Mouse (Mus musculus) heart, embryonic 13.5 days (tissue): ENCODE data around the gene Iqgap2. TPM values are rescaled to one million over a fixed set of nuclear protein-coding genes. Genes with fewer than 3 reads are reported as not detected.

ENCODE experiments used
- ATAC-seq: fragments of 200-750 bp; cut with Nextera tagmentation; 2 replicates; pipeline ENCODE4 v1.8.0; 2017; ENCODE audit warnings: moderate TSS enrichment; ENCODE audit not compliant: insufficient number of reproducible peaks, low FRiP score, low TSS enrichment; ENCODE audit errors: extremely low read depth
- H3K27ac ChIP-seq: fragments of 300-500 bp; sonication (generic); replicated peaks from 2 replicates; pipeline ENCODE4 v1.5.1; 2015; ENCODE audit warnings: moderate library complexity, mild to moderate bottlenecking, inconsistent platforms
- H3K27me3 ChIP-seq: fragments of 300-500 bp; sonication (generic); replicated peaks from 2 replicates; pipeline ENCODE4 v1.6.1; 2015; ENCODE audit warnings: mild to moderate bottlenecking, inconsistent platforms
- H3K36me3 ChIP-seq: fragments of 300-500 bp; sonication (generic); 2 replicates; pipeline ENCODE4 v1.6.1; 2015; ENCODE audit warnings: mild to moderate bottlenecking, inconsistent platforms
- H3K4me1 ChIP-seq: fragments of 300-500 bp; sonication (generic); 2 replicates; pipeline ENCODE4 v1.6.1; 2015; ENCODE audit warnings: inconsistent platforms
- H3K4me2 ChIP-seq: fragments of 300-500 bp; sonication (generic); 2 replicates; pipeline ENCODE4 v1.6.1; 2015; ENCODE audit warnings: inconsistent platforms, mild to moderate bottlenecking, moderate library complexity
- H3K4me3 ChIP-seq: fragments of 300-500 bp; sonication (generic); 2 replicates; pipeline ENCODE4 v1.5.1; 2015; ENCODE audit warnings: moderate library complexity, mild to moderate bottlenecking, inconsistent platforms
- H3K9ac ChIP-seq: fragments of 300-500 bp; sonication (generic); 2 replicates; pipeline ENCODE4 v1.6.1; 2015; ENCODE audit warnings: inconsistent platforms, mild to moderate bottlenecking, moderate library complexity
- H3K9me3 ChIP-seq: fragments of 300-500 bp; sonication (generic); 2 replicates; pipeline ENCODE4 v1.6.1; 2016; ENCODE audit warnings: inconsistent platforms
- WGBS: fragments of 180-500 bp; shearing (Covaris S2); methylation state at CpG from one replicate; pipeline ENCODE4 v1.1.7; 2015; ENCODE audit warnings: mixed read lengths; 5-methylcytosine and 5-hydroxymethylcytosine counted together
- polyA plus RNA-seq: library from polyadenylated mRNA; unstranded; fragments of >200 nt; fragmentation: Nextera tagmentation; extraction: Ambion mirVana; gene quantifications from 2 replicates; pipeline ENCODE4 v1.2.1, GENCODE M21; 2015

Gene Iqgap2
- polyA plus RNA-seq, 1 experiment from 2014 or later, result 3.6 TPM

DNA sequence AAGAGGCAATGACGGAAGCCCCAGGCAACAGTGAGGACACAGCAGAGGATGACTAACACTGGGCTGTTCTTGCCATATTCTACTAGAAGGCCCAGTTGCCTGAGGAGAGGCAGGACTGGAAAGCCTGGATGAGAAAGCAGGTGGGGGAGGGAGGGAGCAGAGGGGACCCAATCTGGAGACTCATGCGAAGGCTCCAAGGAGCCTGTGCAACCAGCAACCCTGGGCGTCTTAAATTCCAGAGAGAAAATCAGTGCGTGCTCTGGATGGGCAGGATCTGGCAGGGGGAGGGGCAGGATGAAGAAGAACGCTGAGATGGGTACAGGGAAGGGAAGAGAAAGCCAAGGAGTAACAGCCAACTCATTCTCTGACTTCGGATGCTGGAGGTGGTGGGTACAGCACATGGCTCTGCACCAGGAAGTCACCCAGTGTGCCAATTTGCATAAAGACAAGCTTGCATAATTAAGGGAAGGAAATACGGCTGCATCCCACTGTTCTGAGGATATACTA lies 42.2 kb downstream of the Iqgap2 start:
- no peak overlapping the region for H3K4me2 ChIP-seq
- 57% methylated on average over 7 of the region's 7 CpGs for WGBS

DNA sequence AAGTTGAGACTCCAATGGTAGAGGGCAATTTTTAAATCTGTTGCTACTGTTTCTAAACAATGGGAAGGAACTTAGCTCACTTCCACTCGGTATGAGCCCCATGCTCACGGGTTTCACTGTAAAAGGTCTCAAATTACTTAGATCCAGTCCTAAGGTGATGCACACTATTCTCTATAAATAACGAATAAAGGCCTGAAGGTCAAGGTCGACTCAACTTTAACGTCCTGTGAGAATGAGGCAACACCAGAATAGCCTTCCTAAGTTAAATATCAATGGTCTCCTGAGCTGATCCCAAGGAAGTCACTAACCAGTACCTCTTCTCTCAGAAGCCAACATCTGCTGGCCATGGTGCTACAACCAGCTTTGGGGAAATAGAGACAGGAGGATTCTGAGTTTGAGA lies 45.4 kb downstream of the Iqgap2 start:
- Histone ChIP-seq H3K27me3 (no peaks in the 10 kb centered on the region), H3K27ac (no peak overlapping the region), H3K9ac (no peak overlapping the region), H3K4me3 (no peak overlapping the region), H3K4me2 (no peak overlapping the region), H3K4me1 (peaks cover 6% of the 10 kb centered on the region), H3K36me3 (no peaks in the 10 kb centered on the region), H3K9me3 (no peaks in the 10 kb centered on the region)
- 66% methylated on average over 5 of the region's 5 CpGs for WGBS
- no peak for ATAC-seq

More for the DNA sequence above, 42.2 kb downstream of the Iqgap2 start:
- no peak for ATAC-seq
- no peak overlapping the region for H3K9ac ChIP-seq
- H3K9me3 ChIP-seq, result no peaks in the 10 kb centered on the region
- H3K27ac ChIP-seq, result no peak overlapping the region
- no peak overlapping the region for H3K4me3 ChIP-seq
- no peaks in the 10 kb centered on the region; the same call in 1 of the 2 replicates for H3K4me1 ChIP-seq
- H3K36me3 ChIP-seq, result no peaks in the 10 kb centered on the region
- no peaks in the 10 kb centered on the region for H3K27me3 ChIP-seq

DNA sequence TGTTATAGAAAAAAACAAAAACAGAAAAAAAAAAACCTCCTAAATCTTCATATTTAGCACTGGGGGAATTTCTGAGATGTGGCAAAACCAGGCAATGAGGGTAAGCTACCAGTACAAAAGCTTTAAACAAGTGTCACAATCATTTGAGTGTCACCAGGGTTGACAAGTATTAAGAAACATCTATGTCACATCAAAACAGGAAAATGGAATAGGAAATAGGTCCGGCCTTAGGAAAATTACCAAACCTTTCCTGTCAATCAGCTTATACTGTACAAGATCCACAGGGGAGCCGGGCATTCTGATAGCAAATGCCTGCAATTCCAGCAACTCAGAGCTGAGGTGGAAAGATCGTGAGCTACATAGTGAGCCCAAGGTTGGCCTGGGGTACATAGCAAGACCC lies 46.8 kb downstream of the Iqgap2 start:
- H3K36me3 ChIP-seq, result no peaks in the 10 kb centered on the region
- H3K4me3 ChIP-seq, result no peak overlapping the region
- H3K9ac ChIP-seq, result no peak overlapping the region
- no peak overlapping the region for H3K4me2 ChIP-seq
- 47% methylated on average over 3 of the region's 3 CpGs for WGBS
- H3K9me3 ChIP-seq, result no peaks in the 10 kb centered on the region
- peaks cover 6% of the 10 kb centered on the region for H3K4me1 ChIP-seq
- H3K27ac ChIP-seq, result no peak overlapping the region
- ATAC-seq, result no peak
- no peaks in the 10 kb centered on the region for H3K27me3 ChIP-seq

DNA sequence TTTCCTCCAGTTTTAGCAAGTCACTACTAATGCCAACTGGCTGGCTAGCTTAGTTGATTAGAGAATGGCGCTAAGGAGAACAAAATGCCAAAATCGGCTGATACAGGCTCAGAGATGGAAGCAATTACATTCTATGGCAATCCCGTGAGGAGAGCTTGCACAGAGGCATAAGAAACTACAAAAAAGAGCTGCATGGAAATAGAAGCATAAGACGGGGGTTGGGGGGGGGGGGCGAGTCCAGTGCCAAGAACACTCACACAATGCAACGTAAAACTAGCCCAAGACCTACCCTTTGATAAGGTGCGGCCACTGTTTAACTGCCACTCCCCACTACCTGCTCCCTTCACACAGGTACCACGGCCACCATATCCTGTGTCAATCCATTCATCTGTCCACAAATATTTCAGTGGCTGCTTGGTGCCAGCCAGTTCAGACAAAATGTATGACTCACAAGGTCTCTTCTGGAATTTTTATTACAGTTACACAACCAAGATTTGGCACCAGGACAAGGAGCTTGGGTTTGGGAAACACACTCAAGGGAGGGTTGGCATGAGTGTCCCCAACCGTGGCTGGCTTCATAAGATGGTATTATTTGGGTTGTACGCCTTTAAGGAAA lies 48.2 kb downstream of the Iqgap2 start:
- WGBS, result 85% methylated on average over 10 of the region's 10 CpGs
- Histone ChIP-seq H3K9me3 (no peaks in the 10 kb centered on the region), H3K9ac (no peak overlapping the region), H3K27ac (no peak overlapping the region), H3K36me3 (no peaks in the 10 kb centered on the region), H3K4me1 (peaks cover 6% of the 10 kb centered on the region), H3K4me3 (no peak overlapping the region), H3K27me3 (no peaks in the 10 kb centered on the region), H3K4me2 (no peak overlapping the region)
- ATAC-seq, result no peak

DNA sequence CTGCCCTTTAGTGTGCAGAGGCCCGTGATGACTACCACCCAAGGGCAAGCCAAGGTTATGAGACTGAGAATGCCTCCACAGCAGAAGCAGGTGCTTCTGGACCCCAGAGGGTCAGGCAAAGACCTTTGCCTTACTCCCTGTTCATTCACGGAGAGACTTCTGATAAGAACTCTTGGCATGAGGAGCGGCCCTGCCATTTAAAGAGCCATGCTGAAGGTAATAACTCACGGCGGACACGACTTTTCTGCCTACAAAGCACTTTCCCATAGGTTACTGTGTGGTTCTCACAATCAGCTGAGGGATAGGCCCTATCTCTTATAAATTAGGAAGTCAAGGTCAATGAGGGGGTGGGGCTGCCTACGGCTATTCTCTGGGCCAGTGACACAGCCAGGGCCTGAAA lies 48.9 kb downstream of the Iqgap2 start:
- H3K4me2 ChIP-seq, result no peak overlapping the region
- H3K4me3 ChIP-seq, result no peak overlapping the region
- no peak overlapping the region for H3K9ac ChIP-seq
- no peak overlapping the region for H3K27ac ChIP-seq
- no peaks in the 10 kb centered on the region for H3K9me3 ChIP-seq
- H3K36me3 ChIP-seq, result no peaks in the 10 kb centered on the region
- no peaks in the 10 kb centered on the region for H3K27me3 ChIP-seq
- H3K4me1 ChIP-seq, result peaks cover 6% of the 10 kb centered on the region
- 49% methylated on average over 7 of the region's 7 CpGs for WGBS
- no peak for ATAC-seq

DNA sequence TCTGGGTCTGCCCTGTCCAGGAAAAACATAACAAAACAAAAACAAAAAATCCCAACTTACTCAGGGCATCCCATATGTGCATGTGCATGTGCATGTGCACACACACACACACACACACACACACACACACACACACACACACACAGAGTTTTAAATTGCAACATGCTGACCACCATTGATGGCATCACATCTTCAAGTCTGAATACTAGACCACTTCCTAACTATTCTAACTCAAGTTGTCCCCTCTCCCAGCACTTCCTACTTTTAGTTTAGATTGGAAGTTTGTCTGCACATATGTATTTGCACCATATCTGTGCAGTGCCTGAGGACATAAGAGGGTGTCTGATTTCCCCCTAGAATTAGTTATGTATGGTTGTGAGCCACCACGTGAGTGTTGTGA lies 49.8 kb downstream of the Iqgap2 start:
- no peak overlapping the region for H3K4me2 ChIP-seq
- H3K4me1 ChIP-seq, result peaks cover 6% of the 10 kb centered on the region
- no peaks in the 10 kb centered on the region for H3K27me3 ChIP-seq
- H3K9ac ChIP-seq, result no peak overlapping the region
- no peak overlapping the region for H3K27ac ChIP-seq
- WGBS, result 88% methylated on average over 1 of the region's 1 CpGs
- no peaks in the 10 kb centered on the region for H3K36me3 ChIP-seq
- no peaks in the 10 kb centered on the region for H3K9me3 ChIP-seq
- H3K4me3 ChIP-seq, result no peak overlapping the region
- ATAC-seq, result no peak

DNA sequence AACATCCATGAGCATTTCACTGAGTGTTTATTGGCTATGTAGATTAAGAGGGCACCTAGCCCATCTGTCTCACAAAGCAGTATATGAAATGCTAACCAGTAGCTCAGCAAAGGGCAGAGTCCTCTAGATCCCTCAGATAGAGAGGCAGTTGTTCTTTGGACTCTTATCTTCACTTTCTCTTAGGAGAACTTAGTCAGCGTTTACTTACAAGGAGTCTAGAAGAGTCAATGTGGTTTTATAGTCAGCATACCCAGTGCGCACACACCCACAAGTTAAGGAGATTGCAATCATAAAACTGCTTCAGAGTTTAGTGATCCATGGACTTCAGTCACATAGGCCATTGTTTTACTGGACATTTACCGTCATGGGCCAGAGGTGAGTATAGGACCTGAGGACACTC lies 54.8 kb downstream of the Iqgap2 start:
- Histone ChIP-seq H3K4me3 (no peak overlapping the region), H3K9ac (no peak overlapping the region), H3K4me1 (peaks cover 4% of the 10 kb centered on the region), H3K27me3 (no peaks in the 10 kb centered on the region), H3K27ac (no peak overlapping the region), H3K9me3 (no peaks in the 10 kb centered on the region), H3K4me2 (no peak overlapping the region), H3K36me3 (no peaks in the 10 kb centered on the region)
- WGBS, result 83% methylated on average over 3 of the region's 3 CpGs
- no peak for ATAC-seq

DNA sequence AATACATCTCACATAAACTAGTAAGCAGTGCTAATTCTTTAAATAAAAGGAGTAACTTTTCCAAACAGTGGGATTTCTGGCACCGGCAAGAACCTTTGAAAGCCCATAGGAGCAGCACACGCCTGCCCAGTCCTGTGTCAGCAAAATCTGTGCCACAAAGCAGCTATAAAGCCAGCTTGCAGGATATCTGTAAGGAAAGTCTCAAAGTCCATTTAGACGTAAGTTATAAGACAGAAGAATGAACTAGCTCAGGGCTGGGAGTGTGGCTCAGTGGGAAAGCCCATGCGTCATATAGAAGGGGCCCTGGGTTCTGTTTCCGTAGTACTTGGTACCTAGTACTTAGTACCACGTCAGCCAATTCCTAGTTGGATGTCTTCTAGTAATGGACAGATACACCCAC lies 58.2 kb downstream of the Iqgap2 start:
- H3K9me3 ChIP-seq, result no peaks in the 10 kb centered on the region

DNA sequence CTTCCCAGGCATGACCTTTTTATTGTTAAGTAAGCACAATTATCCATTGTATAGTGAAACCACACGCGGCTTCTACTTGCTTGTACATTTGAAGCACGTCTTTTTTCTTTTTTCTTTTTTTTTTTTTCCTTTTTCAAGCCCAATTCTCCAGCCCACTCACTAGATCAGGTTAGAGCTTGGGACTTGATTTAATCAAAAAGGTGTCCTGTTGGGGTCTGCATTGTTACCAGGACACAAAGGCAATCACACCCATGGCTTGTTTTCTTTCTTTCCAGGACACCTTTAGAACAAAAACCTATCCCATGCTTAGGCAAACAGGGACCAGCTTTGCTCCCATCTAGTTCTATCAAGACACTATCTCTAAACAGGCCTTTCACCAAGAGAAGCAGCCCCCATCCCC lies 59.0 kb downstream of the Iqgap2 start:
- no peaks in the 10 kb centered on the region for H3K36me3 ChIP-seq
- H3K27me3 ChIP-seq, result no peaks in the 10 kb centered on the region
- no peaks in the 10 kb centered on the region for H3K9me3 ChIP-seq
- no peak overlapping the region for H3K27ac ChIP-seq
- no peak overlapping the region for H3K4me2 ChIP-seq
- no peak overlapping the region for H3K4me3 ChIP-seq
- H3K4me1 ChIP-seq, result peaks cover 4% of the 10 kb centered on the region
- WGBS, result 70% methylated on average over 3 of the region's 3 CpGs
- H3K9ac ChIP-seq, result no peak overlapping the region
- ATAC-seq, result no peak

More for the DNA sequence above, 58.2 kb downstream of the Iqgap2 start:
- Histone ChIP-seq H3K9ac (no peak overlapping the region), H3K27me3 (no peaks in the 10 kb centered on the region), H3K36me3 (no peaks in the 10 kb centered on the region), H3K4me3 (no peak overlapping the region), H3K27ac (no peak overlapping the region), H3K4me1 (peaks cover 4% of the 10 kb centered on the region), H3K4me2 (no peak overlapping the region)
- WGBS, result 84% methylated on average over 6 of the region's 6 CpGs
- ATAC-seq, result no peak

DNA sequence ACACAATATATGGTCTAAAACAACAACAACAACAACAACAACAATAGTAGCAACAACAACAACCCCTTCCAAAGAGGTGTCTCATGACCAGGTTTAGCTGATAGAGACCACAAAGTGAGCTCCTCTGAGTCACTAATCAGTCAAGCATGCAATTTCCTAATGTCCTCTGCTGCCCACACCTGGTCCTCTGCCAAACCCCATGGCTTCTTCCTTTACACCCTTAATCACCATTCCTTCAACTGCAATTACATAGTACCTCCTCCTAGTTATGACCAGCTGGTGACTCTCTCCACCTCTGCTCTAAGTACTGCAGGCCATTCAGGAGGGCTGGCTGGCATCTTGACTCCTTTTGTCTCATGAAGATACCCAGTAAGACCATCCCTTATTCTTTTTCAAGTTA lies 60.0 kb downstream of the Iqgap2 start:
- peaks cover 9% of the 10 kb centered on the region for H3K4me1 ChIP-seq
- no peak overlapping the region for H3K4me3 ChIP-seq
- no peaks in the 10 kb centered on the region for H3K27me3 ChIP-seq
- no peak overlapping the region for H3K27ac ChIP-seq
- no peaks in the 10 kb centered on the region for H3K9me3 ChIP-seq
- no peaks in the 10 kb centered on the region for H3K36me3 ChIP-seq
- ATAC-seq, result no peak
- H3K9ac ChIP-seq, result no peak overlapping the region
- H3K4me2 ChIP-seq, result no peak overlapping the region

DNA sequence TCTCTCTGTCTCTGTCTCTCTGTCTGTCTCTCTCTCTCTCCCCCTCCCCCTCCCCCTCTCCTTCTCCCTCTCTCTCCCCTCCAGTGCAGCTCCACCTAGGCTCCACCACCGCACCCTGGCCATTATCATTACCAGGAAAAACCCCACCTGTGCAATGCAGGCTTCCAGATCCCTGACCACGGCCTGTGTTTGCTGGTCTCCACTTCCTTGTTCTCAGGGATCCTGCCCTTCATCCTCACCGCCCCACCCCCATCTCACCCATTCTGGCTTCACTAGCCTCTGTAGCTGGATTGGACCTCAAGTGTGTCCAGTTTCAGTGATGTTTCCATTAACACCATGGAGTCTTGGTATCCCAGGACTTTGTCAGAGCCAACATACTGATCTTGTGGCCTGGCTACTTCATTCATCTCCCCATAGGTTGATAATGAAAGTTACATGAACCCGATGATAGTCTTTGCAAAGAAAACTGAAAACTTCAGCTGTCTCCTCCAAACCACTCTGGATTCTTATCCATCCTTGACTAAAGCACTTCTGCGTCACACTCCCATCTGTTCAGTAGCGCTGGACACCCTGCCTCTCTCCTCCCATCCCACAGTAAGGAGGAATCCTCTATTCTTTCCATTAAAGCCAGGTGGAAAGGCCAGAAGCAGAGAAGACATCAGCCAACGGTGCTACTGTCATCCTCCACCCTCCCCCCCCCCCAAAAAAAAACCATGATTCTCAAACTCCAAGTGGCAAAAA lies 62.1 kb downstream of the Iqgap2 start:
- H3K36me3 ChIP-seq, result no peaks in the 10 kb centered on the region
- H3K4me3 ChIP-seq, result no peak overlapping the region
- no peaks in the 10 kb centered on the region for H3K27me3 ChIP-seq
- WGBS, result 78% methylated on average over 7 of the region's 7 CpGs
- 0 out of 2 replicates have a peak, but pooled peaks cover 3% of the 10 kb centered on the region for H3K9me3 ChIP-seq
- no peak overlapping the region for H3K9ac ChIP-seq
- no peak for ATAC-seq
- peaks cover 19% of the 10 kb centered on the region for H3K4me1 ChIP-seq
- no peak overlapping the region for H3K27ac ChIP-seq
- H3K4me2 ChIP-seq, result no peak overlapping the region

DNA sequence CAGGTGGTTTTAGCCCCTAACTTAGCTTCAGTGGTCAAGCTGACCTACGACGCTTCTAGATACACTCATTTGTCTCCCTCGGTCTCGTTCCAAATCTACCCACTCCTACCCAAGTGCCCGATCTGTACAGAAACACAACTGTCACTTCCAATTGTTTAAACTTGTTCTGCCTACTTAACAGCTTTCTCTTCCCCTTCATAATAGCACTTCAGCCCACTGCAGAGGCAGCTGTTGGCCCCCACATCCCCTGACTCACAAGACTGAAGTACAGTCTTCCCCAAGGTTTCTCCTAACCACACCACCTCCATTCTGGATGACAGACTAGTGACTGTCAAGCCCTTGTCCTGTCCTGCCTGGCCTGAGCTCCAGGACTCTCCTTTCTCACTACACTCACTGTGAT lies 63.1 kb downstream of the Iqgap2 start:
- Histone ChIP-seq H3K4me1 (peaks cover 19% of the 10 kb centered on the region), H3K9me3 (0 out of 2 replicates have a peak, but pooled peaks cover 3% of the 10 kb centered on the region), H3K36me3 (no peaks in the 10 kb centered on the region), H3K4me2 (no peak overlapping the region), H3K4me3 (no peak overlapping the region), H3K27ac (no peak overlapping the region), H3K27me3 (no peaks in the 10 kb centered on the region), H3K9ac (no peak overlapping the region)
- WGBS, result 87% methylated on average over 5 of the region's 5 CpGs
- no peak for ATAC-seq
